Mouse (Mus musculus) intestine, embryonic 15.5 days (tissue): ENCODE measurements at regions not wholly inside any gene's neighbourhood (a gene's known extent, or its start where the extent isn't known, plus 50 kb on each side); places are given as distances from the start of the nearest gene placed in this dataset.

Experiments
- ATAC-seq: fragments of 200-750 bp; cut with Nextera tagmentation; 2 replicates; pipeline ENCODE4 v1.8.0; 2017; ENCODE audit warnings: moderate TSS enrichment, moderate library complexity
- H3K27ac ChIP-seq: fragments of 300-500 bp; sonication (generic); 2 replicates; pipeline ENCODE4 v1.5.1; 2015; ENCODE audit warnings: mild to moderate bottlenecking, inconsistent platforms
- H3K27me3 ChIP-seq: fragments of 300-500 bp; sonication (generic); replicated peaks from 2 replicates; pipeline ENCODE4 v1.6.1; 2015; ENCODE audit warnings: inconsistent platforms
- H3K36me3 ChIP-seq: fragments of 300-500 bp; sonication (generic); 2 replicates; pipeline ENCODE4 v1.6.1; 2015; ENCODE audit warnings: inconsistent platforms
- H3K4me1 ChIP-seq: fragments of 300-500 bp; sonication (generic); replicated peaks from 2 replicates; pipeline ENCODE4 v1.6.1; 2015; ENCODE audit warnings: inconsistent platforms
- H3K4me2 ChIP-seq: fragments of 300-500 bp; sonication (generic); replicated peaks from 2 replicates; pipeline ENCODE4 v1.6.1; 2015; ENCODE audit warnings: mild to moderate bottlenecking, inconsistent platforms
- H3K4me3 ChIP-seq: fragments of 300-500 bp; sonication (generic); replicated peaks from 2 replicates; pipeline ENCODE4 v1.5.1; 2015; ENCODE audit warnings: inconsistent platforms
- H3K9ac ChIP-seq: fragments of 300-500 bp; sonication (generic); 2 replicates; pipeline ENCODE4 v1.6.1; 2015; ENCODE audit warnings: inconsistent platforms
- H3K9me3 ChIP-seq: fragments of 300-500 bp; sonication (generic); 2 replicates; pipeline ENCODE4 v1.6.1; 2016; ENCODE audit warnings: inconsistent platforms
- whole genome bisulfite sequencing: fragments of 180-500 bp; shearing (Covaris S2); methylation state at CpG from one replicate; pipeline ENCODE4 v1.1.7; 2015; 5-methylcytosine and 5-hydroxymethylcytosine counted together

GRCm38 (mm10) chr6:100975835-100976234 lies 142.4 kb downstream of the Ppp4r2 start:
- ATAC-seq = no peak
- Histone ChIP-seq H3K27me3 (no peaks in the 10 kb centered on the region), H3K4me2 (no peak overlapping the region), H3K9me3 (no peaks in the 10 kb centered on the region), H3K4me3 (no peak overlapping the region), H3K9ac (no peak overlapping the region), H3K4me1 (0 out of 2 replicates have a peak, but pooled peaks cover 6% of the 10 kb centered on the region), H3K27ac (no peak overlapping the region), H3K36me3 (no peaks in the 10 kb centered on the region)
- WGBS = 51% methylated on average over 6 of the region's 6 CpGs

GRCm38 (mm10) chr6:100977201-100977691 lies 143.8 kb downstream of the Ppp4r2 start:
- 0 out of 2 replicates have a peak, but pooled peaks have one; percentile 43 for ATAC-seq
- Histone ChIP-seq H3K4me3 (no peak overlapping the region), H3K4me2 (no peak overlapping the region), H3K27me3 (no peaks in the 10 kb centered on the region), H3K4me1 (0 out of 2 replicates have a peak, but pooled peaks cover 6% of the 10 kb centered on the region), H3K9me3 (no peaks in the 10 kb centered on the region), H3K36me3 (no peaks in the 10 kb centered on the region), H3K27ac (no peak overlapping the region), H3K9ac (no peak overlapping the region)
- WGBS = 46% methylated on average over 9 of the region's 9 CpGs

- H3K4me2 ChIP-seq = no peak overlapping the region
- ATAC-seq = no peak
- no peak overlapping the region for H3K27ac ChIP-seq
- no peak overlapping the region for H3K4me3 ChIP-seq
- no peaks in the 10 kb centered on the region for H3K27me3 ChIP-seq
- 84% methylated on average over 5 of the region's 5 CpGs for WGBS
- no peak overlapping the region for H3K9ac ChIP-seq
- no peaks in the 10 kb centered on the region for H3K36me3 ChIP-seq
- no peaks in the 10 kb centered on the region for H3K9me3 ChIP-seq
- H3K4me1 ChIP-seq = 0 out of 2 replicates have a peak, but pooled peaks cover 6% of the 10 kb centered on the region
Observed at GRCm38 (mm10) chr6:100978113-100978512, 144.7 kb downstream of the Ppp4r2 start.

GRCm38 (mm10) chr6:100978727-100979460 lies 145.5 kb downstream of the Ppp4r2 start:
- H3K36me3 ChIP-seq = no peaks in the 10 kb centered on the region
- no peaks in the 10 kb centered on the region for H3K27me3 ChIP-seq
- no peak overlapping the region for H3K4me2 ChIP-seq
- no peak overlapping the region for H3K4me3 ChIP-seq
- 0 out of 2 replicates have a peak, but pooled peaks cover 6% of the 10 kb centered on the region for H3K4me1 ChIP-seq
- H3K9me3 ChIP-seq = no peaks in the 10 kb centered on the region
- no peak overlapping the region for H3K27ac ChIP-seq
- no peak overlapping the region for H3K9ac ChIP-seq
- ATAC-seq = no peak
- 90% methylated on average over 9 of the region's 9 CpGs for WGBS

- WGBS = 91% methylated on average over 2 of the region's 2 CpGs
- H3K9me3 ChIP-seq = no peaks in the 10 kb centered on the region
Observed at GRCm38 (mm10) chr6:100980156-100980555, 146.7 kb downstream of the Ppp4r2 start.

GRCm38 (mm10) chr6:100984861-100985260 lies 151.4 kb downstream of the Ppp4r2 start:
- H3K27me3 ChIP-seq = no peaks in the 10 kb centered on the region
- no peaks in the 10 kb centered on the region for H3K36me3 ChIP-seq
- no peak overlapping the region for H3K27ac ChIP-seq
- no peak for ATAC-seq
- no peak overlapping the region for H3K4me3 ChIP-seq
- no peaks in the 10 kb centered on the region for H3K4me1 ChIP-seq
- H3K9me3 ChIP-seq = no peaks in the 10 kb centered on the region
- WGBS = 27% methylated on average over 7 of the region's 7 CpGs
- no peak overlapping the region for H3K9ac ChIP-seq
- no peak overlapping the region for H3K4me2 ChIP-seq

More at GRCm38 (mm10) chr6:100980156-100980555, 146.7 kb downstream of the Ppp4r2 start:
- H3K4me1 ChIP-seq = 0 out of 2 replicates have a peak, but pooled peaks cover 6% of the 10 kb centered on the region
- H3K36me3 ChIP-seq = no peaks in the 10 kb centered on the region
- H3K4me3 ChIP-seq = no peak overlapping the region
- no peak for ATAC-seq
- H3K27me3 ChIP-seq = no peaks in the 10 kb centered on the region
- no peak overlapping the region for H3K27ac ChIP-seq
- no peak overlapping the region for H3K4me2 ChIP-seq
- H3K9ac ChIP-seq = no peak overlapping the region

- Histone ChIP-seq H3K36me3 (no peaks in the 10 kb centered on the region), H3K4me1 (no peaks in the 10 kb centered on the region), H3K9ac (no peak overlapping the region), H3K27ac (no peak overlapping the region), H3K4me3 (no peak overlapping the region), H3K9me3 (no peaks in the 10 kb centered on the region), H3K27me3 (no peaks in the 10 kb centered on the region), H3K4me2 (no peak overlapping the region)
- no peak for ATAC-seq
- WGBS = 60% methylated on average over 5 of the region's 5 CpGs
Observed at GRCm38 (mm10) chr6:100985334-100985937, 152.0 kb downstream of the Ppp4r2 start.

- H3K4me1 ChIP-seq = no peaks in the 10 kb centered on the region
- no peak overlapping the region for H3K9ac ChIP-seq
- ATAC-seq = no peak
- no peaks in the 10 kb centered on the region for H3K9me3 ChIP-seq
- H3K27ac ChIP-seq = no peak overlapping the region
- no peaks in the 10 kb centered on the region for H3K36me3 ChIP-seq
- H3K4me2 ChIP-seq = no peak overlapping the region
- WGBS = 39% methylated on average over 6 of the region's 6 CpGs
- no peaks in the 10 kb centered on the region for H3K27me3 ChIP-seq
- no peak overlapping the region for H3K4me3 ChIP-seq
Observed at GRCm38 (mm10) chr6:100988521-100988920, 155.1 kb downstream of the Ppp4r2 start.

- no peak overlapping the region for H3K4me3 ChIP-seq
- H3K9me3 ChIP-seq = no peaks in the 10 kb centered on the region
- no peak overlapping the region for H3K4me2 ChIP-seq
- H3K36me3 ChIP-seq = no peaks in the 10 kb centered on the region
- H3K27ac ChIP-seq = no peak overlapping the region
- 78% methylated on average over 1 of the region's 1 CpGs for WGBS
- ATAC-seq = no peak
- no peaks in the 10 kb centered on the region for H3K4me1 ChIP-seq
- no peak overlapping the region for H3K9ac ChIP-seq
- H3K27me3 ChIP-seq = no peaks in the 10 kb centered on the region
Observed at GRCm38 (mm10) chr6:100993421-100993820, 160.0 kb downstream of the Ppp4r2 start.

- Histone ChIP-seq H3K4me3 (no peak overlapping the region), H3K27me3 (no peaks in the 10 kb centered on the region), H3K9ac (no peak overlapping the region), H3K27ac (no peak overlapping the region), H3K36me3 (no peaks in the 10 kb centered on the region), H3K4me2 (no peak overlapping the region), H3K4me1 (no peaks in the 10 kb centered on the region), H3K9me3 (no peaks in the 10 kb centered on the region)
- 43% methylated on average over 6 of the region's 6 CpGs for WGBS
- ATAC-seq = no peak
Observed at GRCm38 (mm10) chr6:100995874-100996560, 162.6 kb downstream of the Ppp4r2 start.

- Histone ChIP-seq H3K4me1 (no peaks in the 10 kb centered on the region), H3K9ac (no peak overlapping the region), H3K4me3 (no peak overlapping the region), H3K9me3 (no peaks in the 10 kb centered on the region), H3K27me3 (no peaks in the 10 kb centered on the region), H3K36me3 (no peaks in the 10 kb centered on the region), H3K27ac (no peak overlapping the region), H3K4me2 (no peak overlapping the region)
- no peak for ATAC-seq
- WGBS = 85% methylated on average over 1 of the region's 1 CpGs
Observed at GRCm38 (mm10) chr6:100998285-100998684, 164.9 kb downstream of the Ppp4r2 start.

GRCm38 (mm10) chr6:101003901-101004300 lies 170.5 kb downstream of the Ppp4r2 start:
- WGBS = 82% methylated on average over 1 of the region's 1 CpGs
- Histone ChIP-seq H3K4me1 (no peaks in the 10 kb centered on the region), H3K4me3 (no peak overlapping the region), H3K27me3 (no peaks in the 10 kb centered on the region), H3K36me3 (no peaks in the 10 kb centered on the region), H3K4me2 (no peak overlapping the region), H3K9ac (no peak overlapping the region), H3K27ac (no peak overlapping the region), H3K9me3 (no peaks in the 10 kb centered on the region)
- no peak for ATAC-seq
